Mouse (Mus musculus): Measurements from ENCODE around the gene Cdkn1c. TPM values are rescaled to one million over a fixed set of nuclear protein-coding genes. Genes with fewer than 3 reads are reported as not detected.
A peak's percentile ranks its signal among the peaks of the same experiment; 100 is the strongest.

The Cdkn1c gene
- total RNA-seq, 1 experiment from 2014 or later, result 7.6 TPM

DNA sequence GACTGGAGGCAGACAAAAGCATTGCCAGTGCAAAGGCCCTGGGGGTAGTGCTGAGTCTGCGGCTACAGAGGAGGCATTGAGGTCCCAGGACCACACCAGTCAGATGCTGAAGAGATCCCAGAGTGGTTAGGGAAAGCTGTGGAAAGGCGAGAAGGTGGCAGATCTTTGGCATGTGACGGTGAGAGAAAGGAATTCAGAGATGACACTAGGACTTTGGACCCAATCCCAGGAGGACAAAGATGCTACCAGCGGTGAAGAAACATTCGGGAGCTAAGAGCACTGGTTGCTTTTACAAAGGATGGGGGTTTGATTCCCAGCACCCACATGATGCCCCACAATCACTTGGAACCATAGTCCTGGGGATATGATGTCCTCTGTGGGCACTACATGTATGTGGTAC is 16.9 kb upstream of the Cdkn1c start:
- no peak for ATAC-seq (replicated peaks in 1 of 2; ENCODE audit: insufficient read depth in 1 of 2, low FRiP score in 2 of 2, low TSS enrichment in 1 of 2, low read depth in 1 of 2, poor library complexity in 2 of 2, severe bottlenecking in 2 of 2)

DNA sequence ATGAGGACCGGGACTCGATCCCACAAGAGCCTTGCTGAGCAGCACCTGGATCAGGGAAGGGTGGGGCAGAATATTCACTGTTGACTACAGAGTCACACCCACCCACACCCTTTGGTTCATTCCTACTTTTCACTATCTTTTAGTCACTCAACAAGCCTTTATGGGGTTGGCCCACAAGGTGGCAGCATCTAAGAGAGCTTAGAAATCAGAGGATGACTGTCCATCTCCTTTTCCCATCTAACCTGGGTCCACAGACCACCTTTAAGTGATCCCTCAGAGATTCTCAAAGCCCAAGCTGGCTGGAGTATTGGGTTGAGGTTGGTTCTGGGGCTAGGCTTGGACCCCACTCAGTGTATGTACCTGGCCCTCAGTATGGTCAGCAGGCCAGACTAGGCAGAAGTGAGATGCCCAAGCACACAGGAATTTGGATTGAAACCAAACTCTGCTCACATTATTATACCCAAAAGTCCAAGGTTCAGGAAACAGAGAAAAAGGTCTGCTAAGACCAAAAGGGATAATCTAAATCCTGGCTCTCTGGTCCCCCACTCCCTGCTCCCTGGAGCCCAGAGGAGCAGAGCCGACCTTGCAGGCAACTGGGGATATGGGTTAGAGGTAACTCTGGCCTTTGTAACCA is 16.0 kb upstream of the Cdkn1c start:
- no peak for ATAC-seq (replicated peaks in 1 of 2; ENCODE audit: insufficient read depth in 1 of 2, low FRiP score in 2 of 2, low TSS enrichment in 1 of 2, low read depth in 1 of 2, poor library complexity in 2 of 2, severe bottlenecking in 2 of 2)

DNA sequence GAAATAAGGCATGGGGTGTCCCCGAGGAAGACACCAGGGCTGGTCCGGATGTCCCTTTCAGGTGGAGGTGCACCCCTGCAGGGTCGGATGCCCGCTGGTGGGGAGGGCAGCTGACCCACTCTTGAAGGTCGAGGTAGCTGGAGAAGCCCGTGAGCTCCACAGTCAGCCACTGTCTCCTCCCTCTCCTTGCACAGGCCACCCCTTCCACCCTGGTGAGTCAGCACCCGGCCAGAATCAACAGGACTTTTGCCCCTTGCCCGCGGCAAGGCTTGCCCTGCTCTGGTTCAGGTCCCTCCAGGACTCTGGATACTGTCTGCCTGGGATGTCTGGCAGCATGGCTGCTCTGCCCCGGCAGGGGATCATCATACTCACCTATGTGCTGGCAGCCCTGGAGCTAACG is 15.0 kb upstream of the Cdkn1c start:
- ATAC-seq (replicated peaks in 1 of 2; ENCODE audit: insufficient read depth in 1 of 2, low FRiP score in 2 of 2, low TSS enrichment in 1 of 2, low read depth in 1 of 2, poor library complexity in 2 of 2, severe bottlenecking in 2 of 2), result no peak

DNA sequence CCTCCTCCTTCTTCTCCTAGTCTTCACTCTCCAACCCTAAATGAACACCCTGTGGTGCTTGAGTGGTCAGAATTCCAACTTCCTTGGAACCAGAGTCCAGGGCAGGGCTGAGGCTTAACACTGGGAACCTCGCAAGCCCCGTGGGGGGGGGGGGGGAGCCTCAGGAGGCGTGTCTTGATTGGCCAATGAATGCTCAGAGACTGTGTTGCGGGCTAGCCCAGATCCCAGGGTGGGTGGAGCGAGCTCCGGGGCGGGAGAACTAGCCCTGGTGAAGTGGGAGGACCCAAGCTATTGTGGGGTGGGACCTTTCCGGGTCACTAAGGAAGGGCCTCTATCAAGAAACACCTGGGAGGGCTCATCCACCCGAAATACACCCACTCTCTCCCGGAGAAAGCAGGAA is 14.0 kb upstream of the Cdkn1c start:
- ATAC-seq (replicated peaks in 1 of 2; ENCODE audit: insufficient read depth in 1 of 2, low FRiP score in 2 of 2, low TSS enrichment in 1 of 2, low read depth in 1 of 2, poor library complexity in 2 of 2, severe bottlenecking in 2 of 2), result no peak

DNA sequence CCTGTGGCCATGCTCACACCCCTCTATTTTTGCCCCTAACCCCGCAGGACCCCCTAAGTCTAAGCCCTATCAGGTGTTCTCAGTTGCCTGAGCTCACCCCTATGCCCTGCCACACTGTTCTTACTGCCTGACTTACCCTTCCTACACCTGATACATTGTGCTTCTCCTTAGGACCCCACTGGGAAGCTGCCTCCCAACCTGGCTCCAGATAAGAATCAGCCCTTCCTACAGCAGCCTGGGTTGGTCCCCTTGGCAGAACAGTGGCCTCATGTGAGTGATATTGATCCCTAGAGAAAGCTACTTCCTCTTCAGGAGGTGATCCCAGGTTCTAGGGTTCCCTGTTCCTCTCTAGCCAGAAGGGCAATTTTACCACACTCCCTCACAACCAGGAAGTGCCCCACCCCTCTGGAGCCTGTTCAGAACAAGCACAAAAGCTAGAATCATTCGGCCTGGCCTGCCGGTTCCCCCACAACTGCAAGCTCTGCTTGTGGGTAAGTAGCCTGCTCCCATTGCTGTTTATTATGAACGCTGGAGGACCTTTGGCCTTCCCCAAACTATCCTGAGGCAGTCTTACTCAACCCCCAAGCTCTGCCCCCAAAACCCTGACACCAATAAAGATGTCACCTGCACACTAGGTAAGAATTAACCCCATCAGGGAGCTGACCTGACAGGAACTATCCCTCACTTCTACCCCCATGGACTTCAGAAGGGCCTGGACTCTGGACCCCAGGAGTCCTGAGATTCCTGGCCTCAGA is 12.7 kb upstream of the Cdkn1c start, which contains the start of gene Slc22a18:
TSS of gene Slc22a18 (plus strand) at position 390 of the 755 bp plus-strand sequence.
- peak; percentile 59 to 74 for ATAC-seq (replicated peaks in 1 of 2; ENCODE audit: insufficient read depth in 1 of 2, low FRiP score in 2 of 2, low TSS enrichment in 1 of 2, low read depth in 1 of 2, poor library complexity in 2 of 2, severe bottlenecking in 2 of 2)

DNA sequence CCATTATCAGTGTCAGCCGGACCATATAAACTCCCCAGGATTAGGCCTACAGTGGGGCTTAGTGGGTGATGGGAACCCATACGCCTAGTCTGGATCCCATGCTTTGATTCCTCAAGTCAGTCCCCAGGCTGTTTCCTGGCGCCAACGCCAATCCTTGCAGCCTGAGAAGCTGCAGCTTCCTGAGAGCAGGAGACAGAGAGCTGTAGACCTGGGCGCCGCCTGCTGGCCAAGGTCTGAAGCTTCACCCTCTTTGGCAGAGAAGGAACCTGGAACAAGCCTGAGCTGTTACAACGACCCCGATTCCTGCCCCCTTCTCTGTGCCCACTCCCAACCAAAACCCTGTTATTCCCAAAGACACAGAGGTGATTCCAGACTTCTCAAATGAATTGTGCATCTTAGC is 9.1 kb upstream of the Cdkn1c start:
- ATAC-seq (replicated peaks in 1 of 2; ENCODE audit: insufficient read depth in 1 of 2, low FRiP score in 2 of 2, low TSS enrichment in 1 of 2, low read depth in 1 of 2, poor library complexity in 2 of 2, severe bottlenecking in 2 of 2), result peak; percentile 29 to 41; a peak in 1 of 4 replicates

DNA sequence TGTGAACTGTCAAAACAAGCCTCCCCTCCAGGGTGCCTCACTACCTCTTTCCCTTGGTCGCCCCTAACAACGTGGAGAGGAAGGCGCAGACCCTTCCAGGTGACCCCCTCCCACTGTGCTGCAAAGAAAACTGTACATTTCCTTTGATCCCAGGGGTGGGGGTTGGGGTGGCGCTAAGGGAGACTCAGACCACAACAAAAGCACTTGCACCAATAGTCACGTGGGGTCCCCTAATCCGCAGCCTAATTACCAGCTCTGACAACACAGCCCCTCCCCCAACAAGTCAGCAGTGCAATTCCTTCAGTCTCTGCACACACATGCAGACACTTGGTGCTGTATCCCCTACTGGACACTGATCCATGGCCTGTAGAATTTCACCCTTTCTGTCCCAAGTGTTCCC is 6.9 kb upstream of the Cdkn1c start:
- ATAC-seq (replicated peaks in 1 of 2; ENCODE audit: insufficient read depth in 1 of 2, low FRiP score in 2 of 2, low TSS enrichment in 1 of 2, low read depth in 1 of 2, poor library complexity in 2 of 2, severe bottlenecking in 2 of 2), result no peak

DNA sequence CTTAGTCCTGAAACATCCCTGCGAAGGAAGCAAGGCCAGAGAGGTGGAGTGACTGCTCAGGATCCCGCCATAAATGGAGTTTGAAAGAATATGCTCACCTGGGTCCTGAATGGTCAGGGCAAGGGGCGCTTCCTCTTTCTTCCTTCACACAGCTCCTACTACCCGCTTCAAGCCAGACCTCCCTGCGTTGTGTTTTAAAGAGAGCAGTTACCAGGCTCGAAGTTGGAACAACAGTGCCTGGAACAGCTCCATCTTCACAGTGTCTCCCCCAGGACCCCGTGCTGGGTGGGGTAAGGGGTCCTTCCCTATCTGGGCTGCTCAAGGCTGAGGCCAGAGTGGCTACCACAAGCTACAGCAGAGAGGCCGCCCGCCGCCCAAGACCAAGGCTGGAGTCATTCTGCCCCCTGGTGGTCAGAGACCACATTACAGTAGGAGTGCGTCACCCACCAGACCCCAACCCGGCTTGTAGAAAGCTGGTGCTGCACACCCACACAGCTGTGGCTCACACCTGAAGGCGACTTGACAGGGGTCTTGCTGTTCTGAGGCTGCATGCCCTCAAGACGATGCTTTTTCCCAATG is 5.3 kb upstream of the Cdkn1c start:
- peak; percentile 51 to 58 for ATAC-seq (replicated peaks in 1 of 2; ENCODE audit: insufficient read depth in 1 of 2, low FRiP score in 2 of 2, low TSS enrichment in 1 of 2, low read depth in 1 of 2, poor library complexity in 2 of 2, severe bottlenecking in 2 of 2)

DNA sequence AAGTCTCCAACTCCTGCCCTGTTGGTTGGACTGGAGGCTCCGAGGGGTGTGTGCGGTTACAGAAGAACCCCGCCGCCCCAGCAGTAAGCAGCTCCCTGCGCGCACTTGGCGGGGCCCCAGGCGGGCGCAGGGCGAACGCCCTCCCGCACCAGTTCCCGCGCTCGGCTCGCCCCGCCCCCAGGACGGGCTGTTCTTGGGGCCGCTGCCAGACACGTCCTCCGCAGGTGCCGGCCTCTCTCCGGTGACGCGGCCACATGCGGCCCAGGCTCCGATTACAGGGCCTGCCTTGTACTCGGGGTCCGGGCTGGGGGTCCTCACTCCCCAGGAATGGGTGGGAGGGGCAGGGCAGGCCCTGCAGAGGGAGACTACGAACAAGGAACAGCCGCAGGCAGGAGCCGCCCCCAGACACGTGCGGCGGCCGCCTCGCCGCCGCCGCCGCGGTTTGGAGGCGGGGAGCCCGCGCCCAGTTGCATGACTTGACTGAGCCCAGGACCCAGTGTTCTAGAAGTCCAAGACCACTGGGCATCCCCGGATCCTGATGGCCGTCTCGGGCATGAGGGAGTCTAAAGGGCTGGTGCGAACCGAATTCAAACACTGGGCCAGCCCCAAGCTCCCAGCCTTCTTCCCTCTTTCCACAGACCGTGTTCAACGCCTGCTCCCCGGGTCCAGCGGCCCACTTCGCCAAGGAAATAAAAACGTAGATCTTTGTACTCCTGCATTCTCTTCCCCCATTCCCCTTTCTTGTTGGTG is 4.1 kb upstream of the Cdkn1c start:
- no peak for ATAC-seq (replicated peaks in 1 of 2; ENCODE audit: insufficient read depth in 1 of 2, low FRiP score in 2 of 2, low TSS enrichment in 1 of 2, low read depth in 1 of 2, poor library complexity in 2 of 2, severe bottlenecking in 2 of 2)

DNA sequence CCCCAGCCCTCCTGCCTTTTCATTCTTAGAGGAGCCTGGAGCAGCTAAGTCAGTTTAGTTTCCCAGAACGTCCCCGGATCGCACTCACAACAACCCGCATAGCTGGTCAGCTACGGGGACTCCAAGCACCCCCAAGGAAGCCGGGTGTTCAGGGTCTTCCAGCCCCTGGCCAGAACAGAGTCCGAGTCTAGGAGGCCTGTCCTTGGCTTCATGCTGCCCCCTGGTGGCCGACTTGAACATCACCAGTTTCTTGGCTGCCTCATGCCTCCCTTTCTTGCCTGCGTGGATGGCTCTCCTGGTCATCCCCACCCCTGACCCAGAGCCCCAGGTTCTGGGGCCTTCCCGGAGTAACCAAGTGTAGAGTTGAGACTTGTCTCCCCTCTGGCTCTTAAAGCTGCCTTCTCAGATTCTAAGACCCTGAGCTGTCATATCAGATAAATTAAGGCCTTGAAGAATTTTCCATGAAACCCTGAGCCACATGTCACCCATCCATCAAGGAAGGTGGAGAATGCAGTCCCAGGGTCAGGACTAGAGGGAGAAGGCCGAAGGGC is 3.1 kb upstream of the Cdkn1c start:
- 0 out of 4 replicates have a peak, but pooled peaks of 1 of the 2 experiments have one; percentile 26 for ATAC-seq (replicated peaks in 1 of 2; ENCODE audit: insufficient read depth in 1 of 2, low FRiP score in 2 of 2, low TSS enrichment in 1 of 2, low read depth in 1 of 2, poor library complexity in 2 of 2, severe bottlenecking in 2 of 2)

DNA sequence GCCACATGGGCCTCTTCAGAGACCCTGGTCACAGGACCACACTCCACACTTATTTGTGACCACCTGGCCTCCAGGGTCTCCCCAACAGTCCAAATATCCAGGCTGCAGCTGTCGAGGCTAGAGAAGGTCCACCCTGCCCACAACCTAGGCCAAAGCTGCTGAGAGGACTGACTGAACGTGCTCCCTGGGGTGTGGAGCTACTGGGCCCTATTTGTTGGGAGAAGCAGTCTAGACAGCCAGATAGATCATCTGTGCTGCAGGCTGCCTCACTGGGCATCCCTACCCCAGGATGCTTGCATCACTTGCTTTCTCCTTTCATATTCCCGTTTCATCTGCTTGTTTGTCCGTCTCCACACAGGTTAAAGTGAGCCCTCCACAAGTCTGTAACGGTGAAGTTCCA is 1.7 kb upstream of the Cdkn1c start:
- ATAC-seq (replicated peaks in 1 of 2; ENCODE audit: insufficient read depth in 1 of 2, low FRiP score in 2 of 2, low TSS enrichment in 1 of 2, low read depth in 1 of 2, poor library complexity in 2 of 2, severe bottlenecking in 2 of 2), result no peak

DNA sequence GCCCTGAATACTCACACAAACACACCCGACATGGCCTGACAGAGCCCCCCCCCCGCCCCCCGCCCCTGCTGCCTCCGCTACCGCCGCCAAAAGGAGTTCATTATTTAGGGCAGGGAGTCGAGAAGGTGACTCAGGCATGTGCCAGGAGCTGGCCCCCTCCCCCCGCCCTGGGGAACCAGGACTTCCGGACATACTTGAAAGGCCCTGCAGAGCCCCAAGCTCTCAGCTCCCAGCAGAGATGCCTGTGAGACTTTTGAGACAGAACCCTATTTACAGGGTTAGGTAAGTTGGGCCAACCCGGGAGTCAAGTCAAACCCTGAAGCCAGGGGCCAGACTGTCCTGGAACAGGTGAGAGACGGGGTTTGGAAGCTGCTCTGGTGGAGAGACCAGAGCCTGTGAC is 1.1 kb upstream of the Cdkn1c start:
- ATAC-seq (replicated peaks in 1 of 2; ENCODE audit: insufficient read depth in 1 of 2, low FRiP score in 2 of 2, low TSS enrichment in 1 of 2, low read depth in 1 of 2, poor library complexity in 2 of 2, severe bottlenecking in 2 of 2), result no peak

DNA sequence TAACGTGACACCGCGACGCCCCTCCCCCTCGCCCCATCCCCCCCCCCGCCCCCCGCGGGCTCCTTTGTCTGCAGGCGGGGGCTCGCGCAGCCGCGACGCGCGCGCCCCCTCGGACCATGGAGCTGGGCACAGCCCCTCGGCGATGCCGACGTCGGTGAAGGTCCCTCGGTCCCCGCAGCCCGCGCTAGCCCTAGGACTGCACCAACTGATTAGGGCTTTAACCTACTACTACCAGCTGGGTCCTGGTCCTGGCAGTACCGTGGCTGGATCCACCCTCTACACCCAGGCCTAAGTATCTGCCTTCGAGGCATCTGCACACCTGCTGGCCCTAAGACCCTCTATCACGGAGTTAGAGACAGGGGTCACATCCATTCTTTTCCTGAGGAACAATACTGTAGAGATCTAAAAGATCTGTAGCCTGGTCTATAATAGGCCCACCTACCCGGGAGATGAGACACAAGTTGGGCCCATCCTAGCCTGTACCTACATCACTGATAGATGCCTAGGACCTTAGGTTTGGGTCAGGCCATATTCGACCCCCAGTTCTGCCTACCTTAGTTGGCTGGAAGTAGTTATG is 532 bp upstream of the Cdkn1c start:
- no peak for ATAC-seq (replicated peaks in 1 of 2; ENCODE audit: insufficient read depth in 1 of 2, low FRiP score in 2 of 2, low TSS enrichment in 1 of 2, low read depth in 1 of 2, poor library complexity in 2 of 2, severe bottlenecking in 2 of 2)

DNA sequence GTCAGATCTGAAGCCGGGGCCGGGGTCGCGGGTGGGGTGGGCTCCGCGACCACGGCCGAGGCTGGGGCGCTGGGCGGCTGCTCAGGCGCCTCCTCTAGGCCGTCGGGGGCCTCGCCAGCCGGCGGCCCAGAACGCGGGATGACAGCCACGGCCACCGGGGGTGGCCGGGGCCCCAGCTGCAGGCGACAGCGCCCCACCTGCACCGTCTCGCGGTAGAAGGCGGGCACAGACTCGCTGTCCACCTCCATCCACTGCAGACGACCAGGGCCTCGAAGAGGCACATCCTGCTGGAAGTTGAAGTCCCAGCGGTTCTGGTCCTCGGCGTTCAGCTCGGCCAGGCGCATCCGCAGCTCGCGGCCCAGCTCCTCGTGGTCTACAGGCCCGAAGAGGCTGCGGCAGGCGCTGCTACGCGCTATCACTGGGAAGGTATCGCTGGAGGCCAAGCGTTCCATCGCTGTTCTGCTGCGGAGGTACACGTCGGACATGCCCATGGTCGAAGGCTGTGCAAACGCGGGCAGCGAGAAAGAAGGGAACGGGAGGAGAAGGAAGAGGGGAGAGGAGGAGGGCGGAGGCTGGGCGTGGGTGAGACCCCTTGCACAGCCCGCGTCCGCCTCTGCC is 524 bp downstream of the Cdkn1c start:
- no peak for ATAC-seq (replicated peaks in 1 of 2; ENCODE audit: insufficient read depth in 1 of 2, low FRiP score in 2 of 2, low TSS enrichment in 1 of 2, low read depth in 1 of 2, poor library complexity in 2 of 2, severe bottlenecking in 2 of 2)

DNA sequence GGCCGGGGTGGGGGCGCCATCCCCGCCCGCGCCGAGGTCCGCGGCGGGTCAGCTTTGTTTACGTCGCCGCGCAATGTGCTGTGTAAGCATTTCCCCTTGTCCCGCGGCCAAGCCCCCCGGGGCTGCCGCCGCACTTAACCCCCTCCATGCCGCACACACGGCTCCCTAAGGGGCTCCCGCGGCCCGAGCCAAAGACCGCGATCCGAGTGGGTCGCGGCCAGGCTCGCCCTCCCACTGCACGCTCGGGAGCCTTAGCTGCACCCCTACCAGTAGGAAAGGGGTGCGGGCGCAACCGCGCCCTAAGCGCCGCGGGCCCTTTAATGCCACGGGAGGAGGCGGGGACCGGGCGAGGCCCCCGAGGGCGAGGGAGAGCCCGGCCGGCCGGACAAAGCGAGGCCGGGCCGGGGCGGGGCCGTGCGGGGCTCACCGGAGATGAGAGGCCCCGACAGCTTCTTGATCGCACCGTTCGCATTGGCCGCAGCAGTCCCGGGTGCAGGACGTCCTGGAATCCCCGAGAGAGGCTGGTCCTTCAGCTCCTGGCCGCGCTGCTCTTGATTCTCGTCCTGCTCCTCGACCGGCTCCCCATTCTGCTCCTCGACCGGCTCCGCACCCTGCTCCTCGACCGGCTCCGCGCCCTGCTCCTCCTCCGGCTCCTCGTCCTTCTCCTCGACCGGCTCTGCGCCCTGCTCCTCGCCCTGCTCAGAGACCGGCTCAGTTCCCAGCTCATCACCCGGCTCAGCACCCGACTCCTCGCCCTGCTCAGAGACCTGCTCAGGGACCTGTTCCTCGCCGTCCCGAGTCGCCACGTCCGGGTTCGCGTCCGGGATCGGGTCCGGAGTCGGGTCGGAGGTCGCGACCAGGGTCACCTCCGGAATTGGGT is 1.3 kb downstream of the Cdkn1c start:
- no peak for ATAC-seq (replicated peaks in 1 of 2; ENCODE audit: insufficient read depth in 1 of 2, low FRiP score in 2 of 2, low TSS enrichment in 1 of 2, low read depth in 1 of 2, poor library complexity in 2 of 2, severe bottlenecking in 2 of 2)

DNA sequence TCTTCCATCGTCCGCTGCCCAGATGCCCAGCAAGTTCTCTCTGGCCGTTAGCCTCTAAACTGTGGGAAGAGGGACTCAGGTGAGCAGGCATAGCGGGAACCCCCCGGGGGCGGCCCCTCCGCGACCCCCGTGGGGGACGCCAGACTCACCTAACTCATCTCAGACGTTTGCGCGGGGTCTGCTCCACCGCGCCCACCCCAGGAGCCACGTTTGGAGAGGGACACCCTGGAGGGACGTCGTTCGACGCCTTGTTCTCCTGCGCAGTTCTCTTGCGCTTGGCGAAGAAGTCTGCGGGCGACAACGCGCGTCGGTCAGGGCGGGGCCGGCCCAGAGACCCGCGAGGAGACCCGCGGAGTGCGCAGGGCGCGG is 1.9 kb downstream of the Cdkn1c start:
- no peak for ATAC-seq (replicated peaks in 1 of 2; ENCODE audit: insufficient read depth in 1 of 2, low FRiP score in 2 of 2, low TSS enrichment in 1 of 2, low read depth in 1 of 2, poor library complexity in 2 of 2, severe bottlenecking in 2 of 2)

Data from hematopoietic stem cell, adult 5-6 weeks (primary cell).